Mouse (Mus musculus) heart, adult 2 months (tissue): ENCODE results near the gene Catsperd.

Source experiments
- CTCF ChIP-seq: fragments of 200-600 bp; IDR thresholded peaks from 2 replicates; pipeline ENCODE4 v1.8.1; 2022; ENCODE audit warnings: antibody characterized with exemption, mild to moderate bottlenecking, moderate library complexity
- POLR2A ChIP-seq: fragments of 200-500 bp; IDR thresholded peaks from 2 replicates; pipeline ENCODE4 v1.6.1; 2011; ENCODE audit warnings: mild to moderate bottlenecking, low read depth, low read length, control low read depth; ENCODE audit not compliant: insufficient read depth

DNA sequence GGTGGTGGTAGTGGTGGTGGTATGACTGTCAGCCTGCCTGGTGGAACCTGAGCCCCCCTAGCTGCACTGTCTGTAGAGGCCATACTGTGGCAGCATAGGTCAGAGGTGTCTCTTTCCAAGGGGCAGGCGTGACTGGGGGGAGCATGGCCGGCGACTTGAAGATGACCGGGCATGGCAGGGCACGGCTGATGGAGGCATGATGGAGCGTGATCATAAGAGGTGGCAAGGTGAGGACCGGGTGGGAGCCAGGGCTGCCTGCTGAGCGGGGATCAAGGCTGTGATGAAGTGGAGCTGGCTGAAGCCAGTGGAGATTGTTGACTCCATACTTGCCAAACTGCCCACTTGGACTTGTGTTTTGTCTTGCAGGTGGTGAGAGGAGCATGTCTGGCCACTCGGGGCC is 22.5 kb upstream of the Catsperd start:
- TF ChIP-seq CTCF (no peak), POLR2A (no peak)
